Mouse (Mus musculus) heart, adult 8-10 months (tissue): Measurements from ENCODE around the gene Atad5. TPM values are rescaled to one million over a fixed set of nuclear protein-coding genes. Genes with fewer than 3 reads are reported as not detected.

Source experiments
- DNase-seq: peaks from one replicate; pipeline ENCODE4 v3.0.0; 2022; ENCODE audit warnings: low spot score
- total RNA-seq, 4 experiments: library from RNA; stranded (reverse); gene quantifications; 2 replicates each; pipeline ENCODE4 v1.2.4; 2022

Atad5 gene
- total RNA-seq, 4 experiments from 2014 or later: 0.55 to 0.97 (median 0.69) TPM

GRCm38 (mm10) chr11:80080826-80081728, 8.1 kb upstream of the Atad5 start, which contains the start of gene Crlf3:
TSS of gene Crlf3 (minus strand) at chr11:80080991.
- DNase-seq: peak; percentile 87

- DNase-seq: no peak
Observed at GRCm38 (mm10) chr11:80081786-80082319, 7.3 kb upstream of the Atad5 start.

- no peak for DNase-seq
Observed at GRCm38 (mm10) chr11:80085356-80086055, 3.7 kb upstream of the Atad5 start.

- DNase-seq: peak; percentile 85
Observed at GRCm38 (mm10) chr11:80086844-80087243, 2.4 kb upstream of the Atad5 start.

GRCm38 (mm10) chr11:80089817-80090214, 616 bp downstream of the Atad5 start:
- no peak for DNase-seq

GRCm38 (mm10) chr11:80090555-80091164, 1.5 kb downstream of the Atad5 start:
- DNase-seq: no peak

- no peak for DNase-seq
Observed at GRCm38 (mm10) chr11:80098444-80099056, 9.3 kb downstream of the Atad5 start.

- DNase-seq: no peak
Observed at GRCm38 (mm10) chr11:80101298-80101697, 12.1 kb downstream of the Atad5 start.

GRCm38 (mm10) chr11:80104407-80104806, 15.2 kb downstream of the Atad5 start:
- DNase-seq: no peak

GRCm38 (mm10) chr11:80116411-80116810, 27.2 kb downstream of the Atad5 start:
- no peak for DNase-seq

- no peak for DNase-seq
Observed at GRCm38 (mm10) chr11:80132050-80132449, 42.9 kb downstream of the Atad5 start.

GRCm38 (mm10) chr11:80134744-80135143, 45.5 kb downstream of the Atad5 start:
- DNase-seq: no peak

- DNase-seq: no peak
Observed at GRCm38 (mm10) chr11:80135954-80136683, 46.9 kb downstream of the Atad5 start.

GRCm38 (mm10) chr11:80136786-80137185, 47.6 kb downstream of the Atad5 start:
- no peak for DNase-seq

GRCm38 (mm10) chr11:80137773-80138172, 48.6 kb downstream of the Atad5 start:
- no peak for DNase-seq

- peak; percentile 86 for DNase-seq
Observed at GRCm38 (mm10) chr11:80141825-80142521, 52.8 kb downstream of the Atad5 start, which contains the start of gene Tefm. TSS of gene Tefm (minus strand) at chr11:80142175.

GRCm38 (mm10) chr11:80142872-80143271, 53.7 kb downstream of the Atad5 start:
- DNase-seq: no peak

GRCm38 (mm10) chr11:80145787-80146275, 56.6 kb downstream of the Atad5 start:
- no peak for DNase-seq

GRCm38 (mm10) chr11:80147748-80148147, 58.5 kb downstream of the Atad5 start:
- peak; percentile 48 for DNase-seq

GRCm38 (mm10) chr11:80148313-80148712, 59.1 kb downstream of the Atad5 start:
- peak; percentile 84 for DNase-seq
